Mouse (Mus musculus) left cerebral cortex, postnatal 36 days (tissue): ENCODE results near the gene Lrig3. TPM values are rescaled to one million over a fixed set of nuclear protein-coding genes. Genes with fewer than 3 reads are reported as not detected.

Experiments
- DNase-seq, 2 experiments: peaks; one replicate each; pipeline ENCODE4 v3.0.0; 2021 to 2022; ENCODE audit warnings: low spot score in 2 of 2, mixed read lengths in 1 of 2
- intact Hi-C: fragments of 180-260 bp; cut with DNase I; formaldehyde crosslinking; loops from one replicate; pipeline ENCODE4 v1.15.1; 2025
- total RNA-seq, 2 experiments: library from RNA; stranded (reverse); gene quantifications; 2 replicates each; pipeline ENCODE4 v1.2.3; 2021

Lrig3 gene
- total RNA-seq, 2 experiments from 2014 or later: 3.4 TPM

GRCm38 (mm10) chr10:125994855-125995254 is 28.9 kb downstream of the Lrig3 start:
- intact Hi-C loops: loop anchor here (10.0 kb wide), 1 partner anchor 270 kb away; no protein-coding TSS in a partner anchor
- DNase-seq: no peak

GRCm38 (mm10) chr10:125995701-125996100 is 29.7 kb downstream of the Lrig3 start:
- no peak for DNase-seq
- intact Hi-C loops: loop anchor here (10.0 kb wide), 1 partner anchor 271 kb away; no protein-coding TSS in a partner anchor

DNA sequence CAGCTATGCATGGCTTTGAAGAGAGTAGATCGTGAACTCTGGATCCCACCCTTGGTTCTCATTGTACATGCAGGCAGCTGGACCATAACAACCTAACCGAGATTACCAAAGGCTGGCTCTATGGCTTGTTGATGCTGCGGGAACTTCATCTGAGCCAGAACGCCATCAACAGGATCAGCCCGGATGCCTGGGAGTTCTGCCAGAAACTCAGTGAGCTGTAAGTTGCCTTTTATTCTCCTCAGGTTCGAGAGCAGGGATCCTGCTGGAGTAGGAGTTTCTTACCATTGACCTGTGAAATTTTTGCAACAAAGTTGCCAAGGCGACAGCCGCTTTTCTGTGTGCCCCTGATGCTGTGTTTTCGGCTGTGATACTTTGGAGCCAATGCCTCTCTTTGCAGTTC is 31.0 kb downstream of the Lrig3 start:
- intact Hi-C loops: loop anchor here (10.0 kb wide), 1 partner anchor 272 kb away; no protein-coding TSS in a partner anchor
- no peak for DNase-seq

DNA sequence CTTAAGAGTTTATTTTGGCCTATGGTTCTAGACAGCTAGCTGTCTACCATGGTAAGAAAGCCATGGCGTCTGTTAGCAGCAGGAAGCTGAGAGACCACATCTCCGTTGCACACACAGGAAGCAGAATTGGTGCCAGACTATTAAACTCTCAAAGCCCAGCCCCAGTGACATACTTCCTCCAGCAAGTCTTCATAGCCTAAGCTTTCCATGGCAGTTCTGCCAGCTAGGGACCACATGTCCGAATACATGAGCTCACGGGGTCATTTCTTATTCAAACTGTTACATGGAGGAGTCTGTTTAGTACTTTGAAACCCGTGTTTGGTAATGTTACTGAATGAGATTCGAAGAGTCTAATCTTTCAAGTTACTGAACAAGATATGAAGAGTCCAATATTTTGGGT is 33.6 kb downstream of the Lrig3 start:
- intact Hi-C loops: loop anchor here (10.0 kb wide), 1 partner anchor 275 kb away; no protein-coding TSS in a partner anchor
- DNase-seq: no peak

DNA sequence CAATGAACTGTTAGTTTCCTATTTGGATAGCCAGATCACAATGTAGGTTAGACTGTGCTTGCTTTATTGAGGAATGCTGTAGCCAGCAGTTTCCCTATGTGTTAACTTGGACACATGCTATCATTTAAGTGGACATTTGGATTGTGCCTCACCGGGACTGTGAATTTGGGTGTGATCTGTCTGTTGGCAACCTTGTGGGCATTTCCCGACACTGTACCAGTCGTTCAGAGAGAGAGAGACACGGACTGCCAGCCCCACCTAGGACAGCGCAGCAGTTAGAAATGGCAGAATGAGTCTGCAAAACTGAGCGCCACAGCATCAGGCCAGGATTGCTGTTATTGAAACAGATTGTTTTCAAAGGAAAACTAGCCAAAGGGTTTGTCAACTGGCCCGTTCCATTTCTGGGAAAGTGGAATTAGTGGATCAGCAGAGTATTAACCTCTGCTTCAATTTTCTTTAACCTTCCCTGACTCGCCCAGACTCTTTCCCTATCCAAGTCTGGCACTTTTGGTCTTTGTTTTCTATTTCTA is 35.0 kb downstream of the Lrig3 start:
- intact Hi-C loops: loop anchor here (5.0 kb wide), 1 partner anchor 104 kb away; no protein-coding TSS in a partner anchor
- DNase-seq: no peak

GRCm38 (mm10) chr10:126002081-126002755 is 36.2 kb downstream of the Lrig3 start:
- no peak for DNase-seq
- intact Hi-C loops: loop anchor here (5.0 kb wide), 1 partner anchor 105 kb away; no protein-coding TSS in a partner anchor

GRCm38 (mm10) chr10:126002818-126003506 is 37.0 kb downstream of the Lrig3 start:
- DNase-seq: peak; percentile 35 to 49
- intact Hi-C loops: loop anchor here (5.0 kb wide), 1 partner anchor 106 kb away; no protein-coding TSS in a partner anchor

GRCm38 (mm10) chr10:126003857-126004256 is 37.9 kb downstream of the Lrig3 start:
- no peak for DNase-seq
- intact Hi-C loops: loop anchor here (5.0 kb wide), 1 partner anchor 107 kb away; no protein-coding TSS in a partner anchor

- intact Hi-C loops: no loop called here
- peak; percentile 19 to 23 for DNase-seq
Measured at GRCm38 (mm10) chr10:126013667-126014066, 47.7 kb downstream of the Lrig3 start.

- DNase-seq: no peak
- intact Hi-C loops: no loop called here
Measured at GRCm38 (mm10) chr10:126014673-126015072, 48.7 kb downstream of the Lrig3 start.

- no peak for DNase-seq
- intact Hi-C loops: no loop called here
Measured at GRCm38 (mm10) chr10:126015644-126016043, 49.7 kb downstream of the Lrig3 start.

GRCm38 (mm10) chr10:126019350-126019991 is 53.5 kb downstream of the Lrig3 start:
- intact Hi-C loops: no loop called here
- no peak for DNase-seq

GRCm38 (mm10) chr10:126028574-126029440 is 62.8 kb downstream of the Lrig3 start:
- DNase-seq: no peak
- intact Hi-C loops: no loop called here

- DNase-seq: no peak
- intact Hi-C loops: no loop called here
Measured at GRCm38 (mm10) chr10:126029441-126030114, 63.6 kb downstream of the Lrig3 start.

GRCm38 (mm10) chr10:126056881-126057280 is 90.9 kb downstream of the Lrig3 start:
- intact Hi-C loops: no loop called here
- DNase-seq: no peak

GRCm38 (mm10) chr10:126062812-126063211 is 96.8 kb downstream of the Lrig3 start:
- intact Hi-C loops: no loop called here
- no peak for DNase-seq
